Mouse (Mus musculus) frontal cortex, postnatal 36 days (tissue): ENCODE results near the gene Rnf149.
"Not testable (repeated sequence)": the region's sequence is repeated elsewhere in the genome, so short reads cannot be mapped to it uniquely, and the experiment has no call there.

Experiments used
- DNase-seq, 2 experiments: peaks; one replicate each; pipeline ENCODE4 v3.0.0; 2022; ENCODE audit warnings: low spot score in 2 of 2

Gene Rnf149

DNA sequence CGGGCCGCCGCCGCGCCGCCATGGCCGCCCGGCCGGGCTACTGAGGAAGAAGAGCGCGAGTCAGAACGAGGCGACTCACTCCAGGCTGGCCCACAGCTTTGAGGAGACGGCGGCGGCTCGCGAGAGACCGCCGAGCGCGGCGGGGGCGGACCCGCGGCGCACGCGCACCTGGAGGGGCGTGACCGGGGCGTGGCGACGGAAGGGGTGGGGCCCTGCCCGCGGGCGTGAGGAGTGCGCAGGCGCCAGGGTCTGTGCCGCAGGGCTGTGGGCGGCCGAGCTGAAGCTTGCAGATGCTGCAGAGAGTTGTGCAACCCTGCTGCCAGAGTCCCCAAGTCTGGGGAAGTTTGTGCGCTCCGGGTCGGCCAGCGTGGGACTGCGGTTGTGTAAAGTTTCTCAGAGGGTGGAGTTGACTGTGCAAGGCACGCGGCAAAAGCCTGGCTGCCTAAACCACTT lies at the start of gene Rnf149:
Rnf149 (minus strand) TSS at position 153 of the 453 bp plus-strand sequence.
- DNase-seq, result peak; percentile 97 to 98

DNA sequence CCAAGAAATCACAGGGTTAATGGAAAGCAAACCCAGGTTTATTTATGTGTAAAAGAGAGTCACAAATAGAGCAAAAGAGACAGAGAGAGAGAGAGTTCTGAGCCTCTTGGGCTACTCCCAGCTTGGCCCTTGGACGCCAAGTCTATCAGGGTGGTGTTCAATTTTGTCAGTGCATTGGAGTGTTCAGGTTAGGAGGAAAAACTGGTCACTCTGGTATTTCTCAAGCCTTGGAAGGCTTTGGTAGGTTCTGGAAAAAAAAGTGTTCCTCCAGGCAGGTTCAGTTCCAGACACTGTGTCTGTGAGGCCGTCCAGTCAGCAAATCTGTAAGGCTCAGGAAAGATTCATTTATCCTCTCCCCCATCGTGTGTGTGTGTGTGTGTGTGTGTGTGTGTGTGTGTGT lies 48.3 kb upstream of the Rnf149 start:
- no peak for DNase-seq

DNA sequence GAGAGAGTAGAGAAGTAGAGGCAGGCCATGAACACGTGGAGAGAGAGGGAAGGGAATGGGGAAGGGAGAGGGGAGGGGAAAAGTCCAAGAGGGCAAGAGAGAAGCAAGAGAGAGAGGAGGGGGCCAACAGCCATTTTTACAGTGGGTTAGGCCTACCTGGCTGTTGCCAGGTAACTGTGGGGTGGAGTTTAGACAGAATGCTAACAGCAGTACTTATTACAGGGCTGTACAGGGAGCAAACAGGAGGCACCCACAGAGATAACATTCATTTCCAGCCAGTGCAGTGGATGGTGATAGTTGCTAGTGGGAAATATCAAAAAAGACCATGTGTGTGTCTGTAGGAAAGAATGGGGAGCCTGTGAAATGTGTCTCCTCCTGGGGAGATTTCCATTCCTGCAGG lies 46.5 kb upstream of the Rnf149 start:
- no peak for DNase-seq

- DNase-seq, result no peak
These were observed 45.9 kb upstream of the Rnf149 start for GRCm38 (mm10) chr1:39623106-39623505.

DNA sequence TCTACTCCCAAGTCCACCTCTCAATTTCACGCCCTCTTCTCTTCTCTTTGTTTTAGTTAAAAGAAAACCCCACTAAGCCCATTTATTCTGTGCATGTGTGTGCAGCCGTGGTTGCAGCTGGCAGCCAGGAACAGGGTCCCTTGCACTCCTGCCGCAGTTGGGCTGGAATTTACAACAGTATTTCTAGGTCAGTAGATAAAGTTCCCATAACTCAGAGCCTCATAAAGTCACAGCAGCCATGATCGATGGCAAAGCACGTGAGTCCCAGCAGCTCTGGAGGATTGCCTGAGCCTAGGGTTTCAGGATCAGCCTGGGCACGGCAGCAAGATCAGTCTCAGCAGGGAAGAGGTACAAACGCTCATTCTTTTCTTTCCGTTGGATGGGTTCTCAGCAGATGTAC lies 41.3 kb upstream of the Rnf149 start:
- no peak for DNase-seq

DNA sequence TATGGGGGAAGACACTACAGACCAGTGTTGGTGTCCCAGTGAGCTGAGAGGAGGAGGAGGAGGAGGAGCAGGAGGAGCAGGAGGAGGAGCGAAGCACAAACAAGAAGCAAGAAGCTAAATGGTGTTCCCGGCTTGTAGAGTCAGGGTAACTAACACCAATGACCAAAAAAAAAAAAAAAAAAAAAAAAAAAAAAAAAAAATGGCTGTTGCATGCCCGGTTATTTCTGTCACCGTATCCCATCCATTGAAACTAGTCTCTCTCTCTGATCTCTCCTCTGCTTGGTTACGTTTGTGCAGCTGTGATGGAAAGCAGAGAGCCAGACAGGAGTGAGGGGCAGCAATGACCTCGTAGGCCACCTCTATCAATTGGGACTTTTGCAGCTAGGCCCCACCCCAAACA lies 38.3 kb upstream of the Rnf149 start:
- no peak for DNase-seq

DNA sequence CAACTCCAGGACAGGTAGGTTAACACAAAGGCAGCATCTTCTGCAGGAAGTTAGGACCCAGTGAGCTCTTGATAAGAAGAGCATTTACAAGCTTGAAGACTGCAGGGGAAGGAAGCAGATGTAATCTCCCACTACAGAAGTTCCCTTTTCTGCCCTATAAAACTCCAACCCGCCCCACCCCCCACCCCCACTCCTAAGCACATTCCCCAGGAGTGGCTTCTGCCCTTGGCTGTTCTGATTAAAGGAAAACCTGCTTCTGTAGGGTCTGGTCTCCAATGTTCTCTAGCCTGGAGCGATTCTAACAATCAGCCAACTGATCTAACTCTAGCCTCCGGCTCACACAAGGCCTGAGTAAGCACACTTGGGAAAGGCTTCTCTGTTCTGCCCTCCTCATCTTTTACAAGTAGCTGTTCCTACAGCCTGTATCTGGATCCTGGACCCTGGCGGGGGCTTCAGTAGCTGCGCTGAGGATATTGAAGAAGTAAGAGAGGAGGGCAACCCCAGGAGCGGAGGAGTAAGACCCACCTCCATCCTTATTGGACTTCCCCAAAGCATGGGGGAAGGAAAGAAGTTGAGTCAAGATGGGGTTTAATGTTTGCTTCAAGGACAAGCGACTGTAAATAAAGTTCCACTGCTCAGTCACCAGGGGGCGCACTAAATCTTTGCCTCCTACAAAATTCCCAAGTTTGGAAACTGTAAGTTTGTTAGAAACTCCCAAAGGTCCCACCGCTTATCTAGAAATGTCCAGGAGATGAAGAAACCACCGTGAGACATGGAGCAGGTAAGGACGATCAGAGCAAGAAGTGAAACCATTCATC lies 37.5 kb upstream of the Rnf149 start:
- peak; percentile 28 to 51 for DNase-seq

DNA sequence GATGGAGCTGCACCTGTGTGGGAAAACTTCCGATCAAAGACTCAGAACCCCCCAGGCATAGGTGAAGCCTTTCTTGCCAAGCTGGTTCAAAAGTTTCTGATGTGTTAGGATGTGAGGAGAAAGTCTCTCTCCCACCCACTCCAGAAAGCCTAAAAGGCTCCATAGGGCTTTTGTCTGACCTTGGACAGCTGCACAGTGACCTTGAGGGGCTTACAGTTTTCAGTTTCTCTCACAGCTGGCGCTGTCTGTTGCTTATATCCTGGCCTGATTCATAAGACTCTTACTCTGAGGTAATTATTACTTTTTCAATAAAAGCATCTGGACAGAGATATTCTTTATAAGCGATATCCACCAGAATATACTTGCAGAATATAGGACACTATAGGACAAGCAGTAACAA lies 35.9 kb upstream of the Rnf149 start:
- DNase-seq, result no peak

- no peak for DNase-seq
These were observed 35.3 kb upstream of the Rnf149 start for GRCm38 (mm10) chr1:39612491-39612890.

DNA sequence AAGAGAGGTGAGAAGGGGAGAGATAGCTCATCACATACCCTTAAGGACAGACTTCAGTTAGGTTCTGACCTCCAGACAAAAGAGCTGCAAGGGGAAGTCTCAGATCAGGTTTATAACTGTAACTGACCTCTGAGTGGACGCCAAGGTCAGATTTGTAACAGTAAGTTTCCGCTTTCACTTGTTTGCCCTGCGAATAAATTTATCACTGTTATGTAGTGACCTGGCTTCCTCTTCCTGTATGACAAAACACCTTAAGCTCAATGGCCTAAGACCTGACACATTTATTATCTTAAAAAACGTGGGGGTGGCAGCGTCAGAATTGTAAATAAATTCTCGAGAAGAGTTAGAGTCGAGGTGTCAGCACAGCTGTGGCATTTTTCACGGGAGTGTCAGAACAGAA lies 31.3 kb upstream of the Rnf149 start:
- DNase-seq, result no peak

- DNase-seq, result no peak
These were observed 25.3 kb upstream of the Rnf149 start for GRCm38 (mm10) chr1:39602477-39602876.

DNA sequence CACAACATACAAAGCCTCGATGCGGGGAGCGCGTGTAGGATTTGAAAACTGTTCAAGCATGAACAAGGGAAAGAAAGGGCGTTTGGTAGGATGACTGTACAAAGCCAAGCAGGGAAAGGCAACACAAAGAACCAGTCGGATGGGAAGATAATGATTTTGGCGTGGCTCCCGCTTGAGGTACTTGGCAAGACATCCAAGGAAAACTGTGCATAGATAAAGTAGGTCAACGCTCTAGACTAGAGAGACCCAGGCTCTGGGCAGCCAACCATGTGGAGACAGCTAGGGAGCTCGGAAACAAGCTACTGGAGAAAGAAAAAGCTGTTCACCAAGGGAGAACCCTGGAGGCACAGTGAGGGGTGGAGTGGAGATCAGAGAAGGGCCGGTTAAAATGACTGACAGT lies 21.5 kb upstream of the Rnf149 start:
- peak in 1 of 2 experiments; percentile 36 for DNase-seq

GRCm38 (mm10) chr1:39597135-39597534 lies 19.9 kb upstream of the Rnf149 start:
- not testable (repeated sequence) for DNase-seq

GRCm38 (mm10) chr1:39593836-39594235 lies 16.6 kb upstream of the Rnf149 start:
- DNase-seq, result no peak

GRCm38 (mm10) chr1:39592090-39592489 lies 14.9 kb upstream of the Rnf149 start:
- DNase-seq, result no peak

DNA sequence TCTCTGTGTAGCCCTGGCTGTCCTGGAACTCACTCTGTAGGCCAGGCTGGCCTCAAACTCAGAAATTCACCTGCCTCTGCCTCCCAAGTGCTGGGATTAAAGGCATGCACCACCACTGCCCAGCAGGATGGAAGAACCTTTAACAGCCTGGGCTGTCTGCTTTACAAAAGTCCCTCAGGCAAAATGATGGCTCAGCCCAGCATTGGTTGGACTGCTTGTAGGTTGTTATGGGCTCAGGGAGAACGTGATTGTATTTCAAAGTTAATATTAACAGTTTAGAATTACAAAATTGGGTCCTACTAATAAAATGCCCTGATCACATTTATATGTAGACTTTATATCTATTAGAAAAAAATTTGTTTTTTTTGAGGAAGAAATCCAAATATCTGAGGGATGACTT lies 14.4 kb upstream of the Rnf149 start:
- DNase-seq, result not testable (repeated sequence)

DNA sequence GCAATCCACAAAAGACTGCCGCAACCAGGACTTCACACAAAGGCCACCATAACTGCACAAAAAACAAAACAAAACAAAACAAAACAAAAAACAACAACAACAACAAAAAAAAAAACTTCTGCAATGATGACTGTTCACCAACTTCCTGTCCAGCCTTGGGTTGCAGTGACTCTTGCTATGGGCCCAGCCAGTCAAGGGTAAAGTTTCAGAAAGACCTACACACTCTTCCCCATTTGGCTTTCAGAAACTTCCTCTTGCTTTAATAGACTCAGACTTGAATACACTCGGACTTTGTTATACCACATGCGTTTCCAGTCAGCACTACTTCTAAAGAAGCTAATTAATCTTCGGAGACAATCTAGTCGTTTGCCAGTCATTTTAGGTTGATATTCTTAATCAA lies 13.0 kb upstream of the Rnf149 start:
- no peak for DNase-seq

- no peak for DNase-seq
These were observed 8.2 kb upstream of the Rnf149 start for GRCm38 (mm10) chr1:39585416-39585815.

DNA sequence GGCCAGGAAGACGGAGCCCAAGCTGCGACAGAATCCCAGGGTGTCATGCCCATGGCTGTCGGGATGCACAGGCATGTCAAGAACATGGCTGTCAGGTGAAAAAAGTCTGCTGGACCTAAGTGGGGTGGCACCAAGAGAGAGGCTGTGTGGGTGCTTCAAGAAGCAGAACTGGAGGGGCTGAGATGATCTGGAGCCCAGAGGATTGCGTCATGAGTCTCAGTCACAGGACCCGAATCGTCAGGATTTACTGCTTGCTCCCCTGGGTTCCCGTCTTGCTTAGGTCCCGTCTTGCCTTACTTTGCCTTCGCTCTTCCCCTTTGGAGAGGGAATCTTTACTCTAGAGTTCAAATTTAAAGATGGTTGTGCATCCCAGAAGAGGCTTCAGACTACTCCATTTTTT lies 6.0 kb upstream of the Rnf149 start:
- DNase-seq, result no peak

GRCm38 (mm10) chr1:39581215-39581614 lies 4.0 kb upstream of the Rnf149 start:
- no peak for DNase-seq

GRCm38 (mm10) chr1:39579139-39579538 lies 1.9 kb upstream of the Rnf149 start:
- DNase-seq, result no peak

GRCm38 (mm10) chr1:39578446-39578845 lies 1.2 kb upstream of the Rnf149 start:
- DNase-seq, result no peak

- peak; percentile 67 to 73 for DNase-seq
These were observed 568 bp downstream of the Rnf149 start for GRCm38 (mm10) chr1:39576431-39577243.
